Mouse (Mus musculus) urinary bladder, postnatal 25 days (tissue): ENCODE measurements around the gene Lexm.

Experiments
- DNase-seq: peaks from one replicate; pipeline ENCODE4 v3.0.0; 2022; ENCODE audit warnings: low spot score

The Lexm gene

DNA sequence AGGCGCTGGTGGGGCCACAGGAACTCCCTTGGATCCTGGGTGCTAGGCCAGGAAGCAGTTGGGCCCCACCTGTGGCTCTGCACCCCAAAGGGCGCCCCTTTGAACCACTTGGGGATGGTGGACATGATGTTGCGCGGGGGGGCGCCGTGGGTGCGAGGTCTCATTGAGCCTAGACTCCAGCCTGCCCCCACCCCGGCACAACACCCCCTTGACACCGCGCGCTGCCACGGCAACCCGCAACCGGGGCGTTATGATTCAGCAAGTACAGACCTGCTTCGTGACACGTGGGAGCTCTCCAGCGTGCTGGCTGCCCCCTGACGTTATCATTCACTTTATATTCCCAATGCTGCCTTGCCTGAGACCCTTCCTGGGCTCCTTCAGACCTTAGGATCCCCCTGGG, at the start of gene Lexm:
Gene Lexm (minus strand): TSS at position 186 of the 400 bp plus-strand sequence.
- DNase-seq = no peak

- DNase-seq = no peak
Measured at GRCm38 (mm10) chr4:106666546-106666945, 49.5 kb upstream of the Lexm start.

- DNase-seq = no peak
Measured at GRCm38 (mm10) chr4:106665673-106666072, 48.6 kb upstream of the Lexm start.

GRCm38 (mm10) chr4:106665269-106665668, 48.2 kb upstream of the Lexm start:
- DNase-seq = no peak

- DNase-seq = no peak
Measured at GRCm38 (mm10) chr4:106664697-106665096, 47.7 kb upstream of the Lexm start.

DNA sequence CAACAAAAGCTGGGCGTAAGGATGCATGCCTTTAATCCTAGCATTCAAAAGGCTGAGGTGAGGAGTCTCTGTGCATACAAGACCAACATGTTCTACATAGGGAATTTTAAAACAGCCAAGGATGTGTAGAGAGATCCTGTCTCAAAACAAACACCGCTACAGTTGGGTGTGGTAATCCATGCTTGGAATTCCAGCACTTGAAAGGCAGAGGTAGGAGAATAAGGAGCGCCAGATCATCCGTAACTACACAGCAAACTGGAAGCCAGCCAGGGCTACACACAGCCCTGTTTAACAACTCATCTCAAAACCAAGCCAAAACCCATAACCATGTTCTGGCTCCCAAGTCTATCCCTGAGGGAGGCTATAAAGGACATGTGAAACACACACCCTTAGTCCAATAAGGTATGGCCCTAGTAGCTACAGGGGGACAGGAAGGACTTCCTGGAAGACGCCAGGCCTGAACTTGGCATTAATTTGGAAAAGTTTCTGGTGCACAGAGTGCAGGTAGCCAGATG, 47.0 kb upstream of the Lexm start:
- DNase-seq = no peak

GRCm38 (mm10) chr4:106655681-106656080, 38.6 kb upstream of the Lexm start:
- no peak for DNase-seq

DNA sequence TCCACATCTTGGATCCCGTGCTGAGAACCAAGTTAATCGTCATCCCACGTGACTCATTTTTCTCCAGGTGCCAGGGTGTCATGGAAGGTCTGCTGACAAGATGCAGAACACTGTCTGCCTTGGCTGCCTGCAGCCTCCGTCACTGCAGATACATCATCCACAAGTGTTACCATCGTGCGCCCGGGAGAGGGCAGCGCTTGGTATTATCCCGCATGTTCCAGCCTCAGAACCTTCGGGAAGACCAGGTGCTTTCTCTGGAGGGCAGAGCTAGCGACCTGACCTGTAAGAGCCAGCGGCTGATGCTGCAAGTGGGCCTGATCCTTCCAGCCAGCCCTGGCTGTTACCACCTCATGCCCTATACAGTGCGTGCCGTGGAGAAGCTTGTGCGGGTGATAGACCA, 36.0 kb upstream of the Lexm start:
- DNase-seq = no peak

GRCm38 (mm10) chr4:106652546-106652945, 35.5 kb upstream of the Lexm start:
- no peak for DNase-seq

- DNase-seq = peak; percentile 96
Measured at GRCm38 (mm10) chr4:106650833-106651527, 33.9 kb upstream of the Lexm start, which contains the start of gene Pars2. TSS of gene Pars2 (plus strand) at chr4:106651069.

DNA sequence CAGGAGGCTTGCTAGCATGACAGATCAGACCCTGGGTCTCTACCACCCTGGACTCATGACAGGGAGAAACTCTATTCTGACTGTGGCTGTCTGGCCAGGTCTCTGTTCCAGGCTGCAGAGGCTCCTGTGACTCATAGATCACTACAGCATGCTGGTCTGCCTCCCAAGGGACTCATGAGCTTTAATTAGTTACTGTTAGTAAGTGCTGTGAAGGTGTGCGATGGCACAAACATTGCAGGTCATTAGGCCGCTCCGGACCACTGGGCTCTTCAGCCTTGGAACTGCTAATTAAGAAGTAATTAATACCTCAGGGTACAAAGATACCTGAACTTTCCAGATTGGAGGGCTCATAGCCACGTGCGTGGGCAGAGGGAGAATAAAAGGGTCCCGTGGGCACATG, 30.1 kb upstream of the Lexm start:
- DNase-seq = no peak

GRCm38 (mm10) chr4:106645797-106646196, 28.8 kb upstream of the Lexm start:
- no peak for DNase-seq

- DNase-seq = no peak
Measured at GRCm38 (mm10) chr4:106644218-106644610, 27.2 kb upstream of the Lexm start.

DNA sequence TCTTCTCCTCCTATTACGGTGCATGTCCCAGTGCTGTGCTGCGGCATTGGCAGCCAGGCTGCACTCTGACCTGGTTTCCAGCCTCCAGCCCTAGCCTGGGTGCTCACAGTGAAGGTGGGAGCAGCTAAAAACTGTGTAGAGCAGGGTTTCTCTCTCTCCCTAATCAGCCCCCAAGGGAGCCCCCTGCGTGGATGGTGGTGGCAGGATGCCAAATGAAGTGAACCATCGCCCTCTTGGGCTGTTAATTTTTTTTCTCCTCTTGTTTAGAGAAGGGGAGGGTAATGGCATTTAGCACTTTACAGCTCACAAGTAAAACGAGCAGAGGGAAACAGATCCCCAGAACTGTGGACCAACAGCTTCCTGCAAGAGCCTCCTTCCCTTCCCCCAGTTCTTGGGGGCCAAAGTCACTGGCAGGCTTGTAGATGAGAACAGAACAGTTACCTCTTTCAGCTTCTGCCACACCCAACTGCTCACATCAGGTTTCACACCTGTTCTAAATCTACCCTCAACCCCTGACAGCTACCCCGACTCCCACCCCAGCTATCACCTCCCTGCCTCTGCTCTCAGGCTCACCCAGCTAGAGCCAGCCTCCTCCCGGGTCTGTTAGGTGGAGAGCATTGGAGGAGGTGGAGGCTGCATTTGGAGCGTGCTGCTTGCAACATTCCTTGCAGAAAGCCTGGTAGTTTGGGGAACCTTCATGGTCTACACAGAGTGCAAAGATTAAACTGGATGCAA, 26.6 kb upstream of the Lexm start:
- no peak for DNase-seq

DNA sequence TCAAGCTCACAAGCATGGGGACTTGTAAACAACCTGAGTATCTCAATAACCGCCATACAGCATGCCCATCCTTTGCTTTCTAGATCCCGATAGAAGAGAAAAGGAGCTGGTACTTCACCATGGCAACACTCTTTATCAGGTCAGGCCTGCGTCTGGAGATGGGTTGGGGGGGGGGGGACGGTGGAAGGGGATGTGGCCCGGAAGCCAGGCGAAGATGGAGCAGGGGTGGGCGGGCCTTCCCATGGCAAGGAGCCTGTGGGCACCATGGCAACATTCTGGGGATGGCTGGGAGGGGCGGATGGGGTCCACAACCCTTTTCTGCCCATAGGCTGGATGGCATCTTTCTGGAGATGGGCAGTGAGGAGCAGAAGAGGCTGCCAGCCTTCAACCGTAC, 17.0 kb upstream of the Lexm start:
- no peak for DNase-seq

GRCm38 (mm10) chr4:106633281-106634085, 16.4 kb upstream of the Lexm start:
- DNase-seq = no peak

DNA sequence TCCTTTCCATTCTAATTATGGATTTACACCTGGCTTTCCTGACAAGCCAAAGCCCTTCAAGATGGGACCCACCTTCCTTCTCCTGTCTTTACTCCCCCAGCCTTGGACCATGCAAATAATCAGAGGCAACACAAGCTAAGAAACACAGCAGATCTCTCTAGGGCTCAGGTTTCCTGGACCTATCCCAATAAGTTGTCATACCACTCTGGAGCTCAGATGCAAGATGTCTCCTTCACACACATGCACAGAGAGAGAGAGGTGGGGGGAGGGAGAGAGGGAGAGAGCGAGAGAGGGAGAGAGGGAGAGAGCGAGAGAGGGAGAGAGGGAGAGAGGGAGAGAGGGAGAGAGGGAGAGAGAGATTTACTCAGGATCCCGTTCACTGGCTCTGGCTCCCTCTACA, 15.3 kb upstream of the Lexm start:
- DNase-seq = no peak

GRCm38 (mm10) chr4:106630333-106631220, 13.5 kb upstream of the Lexm start:
- peak; percentile 42 for DNase-seq

DNA sequence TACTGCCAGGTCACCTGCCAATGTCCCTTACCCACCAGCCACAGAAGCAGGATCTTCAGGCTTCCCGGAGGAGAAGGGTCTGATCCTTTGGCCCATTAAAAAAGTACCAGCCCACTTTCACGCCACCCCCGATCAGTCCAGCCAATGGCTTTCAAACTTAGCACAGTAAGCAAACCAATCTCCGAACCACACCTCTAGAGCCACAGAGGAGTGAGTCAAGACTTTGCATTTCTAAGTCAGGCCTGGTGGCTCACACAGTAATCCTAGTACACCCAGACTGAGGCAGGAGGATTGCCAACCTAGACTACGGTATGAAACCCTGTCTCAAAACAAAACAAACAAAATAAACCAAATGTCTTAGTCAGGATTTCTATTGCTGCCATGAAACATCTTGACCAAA, 12.3 kb upstream of the Lexm start:
- no peak for DNase-seq

- no peak for DNase-seq
Measured at GRCm38 (mm10) chr4:106628650-106629360, 11.8 kb upstream of the Lexm start.

DNA sequence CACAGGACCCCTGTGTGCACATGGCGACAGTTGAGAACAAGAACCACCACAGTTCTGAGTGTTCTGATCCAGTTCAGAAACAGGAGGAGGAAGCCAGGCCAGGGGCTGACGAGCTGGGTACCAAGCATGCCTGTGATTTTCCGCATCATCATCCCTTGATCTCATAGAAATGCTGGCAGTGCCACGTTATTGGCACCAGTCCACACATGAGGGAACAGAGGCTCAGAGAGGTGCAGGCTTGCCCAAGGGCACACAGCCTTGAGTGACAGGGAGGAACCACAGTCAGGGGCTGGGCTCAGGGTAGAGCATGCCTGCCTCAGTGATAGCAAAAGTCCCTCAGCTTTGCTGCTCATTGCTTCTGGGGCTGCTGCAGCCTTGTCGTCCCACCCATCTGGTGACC, 10.8 kb upstream of the Lexm start:
- DNase-seq = no peak
